Mouse (Mus musculus) CH12.LX (cell line): ENCODE data around the gene Smg9. TPM values are rescaled to one million over a fixed set of nuclear protein-coding genes. Genes with fewer than 3 reads are reported as not detected.

ENCODE experiments used
- DNase-seq: peaks from one replicate; pipeline ENCODE4 v3.0.0-alpha.2; 2013; ENCODE audit errors: extremely low read depth
- H3K27ac ChIP-seq: 2 replicates; pipeline ENCODE4 v1.5.1; 2012; ENCODE audit warnings: low read depth, mild to moderate bottlenecking, control low read depth, moderate library complexity; ENCODE audit not compliant: insufficient read depth
- H3K27me3 ChIP-seq: replicated peaks from 2 replicates; pipeline ENCODE3; 2012; ENCODE audit warnings: inconsistent platforms
- H3K36me3 ChIP-seq, 2 experiments: replicated peaks in 1 of 2; 2 replicates each; pipeline versions ENCODE3 to v1.6.1; 2012; ENCODE audit warnings: inconsistent platforms in 1 of 2, low read length in 1 of 2, mild to moderate bottlenecking in 1 of 2, mixed read lengths in 1 of 2, moderate library complexity in 1 of 2; ENCODE audit not compliant: control insufficient read depth in 1 of 2, insufficient read depth in 1 of 2
- H3K4me1 ChIP-seq, 2 experiments: 2 replicates each; pipeline ENCODE4 v1.6.1; 2012; ENCODE audit warnings: inconsistent platforms in 1 of 2, moderate library complexity in 1 of 2; ENCODE audit not compliant: insufficient read depth in 2 of 2, control insufficient read depth in 1 of 2
- H3K4me2 ChIP-seq: 2 replicates; pipeline ENCODE4 v1.6.1; 2012; ENCODE audit warnings: low read depth, mild to moderate bottlenecking, control low read depth; ENCODE audit not compliant: poor library complexity, insufficient read depth, severe bottlenecking
- H3K4me3 ChIP-seq, 3 experiments: fragments of 150-350 bp in 1 of 3; sonication (generic) in 1 of 3; replicated peaks in 1 of 3; 2 replicates each; pipeline versions ENCODE3 to v1.5.1; 2011 to 2012; ENCODE audit warnings: low read depth in 2 of 3, low read length in 2 of 3, mild to moderate bottlenecking in 2 of 3, moderate library complexity in 2 of 3, control low read depth in 1 of 3, improper control_type of control experiment in 1 of 3, inconsistent platforms in 1 of 3, mixed read lengths in 1 of 3; ENCODE audit not compliant: poor library complexity in 1 of 3
- H3K79me2 ChIP-seq: replicated peaks from 2 replicates; pipeline ENCODE4 v1.6.1; 2012; ENCODE audit warnings: mild to moderate bottlenecking, moderate library complexity; ENCODE audit not compliant: control insufficient read depth, poor library complexity, insufficient read depth, severe bottlenecking; ENCODE audit errors: extremely low read depth
- H3K9ac ChIP-seq: 2 replicates; pipeline ENCODE4 v1.6.1; 2012; ENCODE audit warnings: low read depth, mild to moderate bottlenecking, control low read depth, moderate library complexity; ENCODE audit not compliant: insufficient read depth
- H3K9me3 ChIP-seq: replicated peaks from 2 replicates; pipeline ENCODE3; 2012; ENCODE audit warnings: low read length, inconsistent platforms, mixed read lengths
- BHLHE40 ChIP-seq: IDR thresholded peaks from 2 replicates; pipeline ENCODE4 v1.6.1; 2011; ENCODE audit warnings: mild to moderate bottlenecking, low read depth, low read length, improper control_type of control experiment
- CHD1 ChIP-seq: IDR thresholded peaks from 2 replicates; pipeline ENCODE4 v1.6.1; 2012; ENCODE audit warnings: low read depth, low read length, improper control_type of control experiment, inconsistent platforms
- CHD2 ChIP-seq: IDR thresholded peaks from 2 replicates; pipeline ENCODE4 v1.6.1; 2011; ENCODE audit warnings: low read length, improper control_type of control experiment
- E2F4 ChIP-seq: IDR thresholded peaks from 2 replicates; pipeline ENCODE4 v1.6.1; 2011; ENCODE audit warnings: low read depth, low read length, improper control_type of control experiment; ENCODE audit not compliant: insufficient replicate concordance
- ELF1 ChIP-seq: IDR thresholded peaks from 2 replicates; pipeline ENCODE4 v1.6.1; 2014; ENCODE audit warnings: low read depth, mild to moderate bottlenecking, inconsistent platforms, low read length, improper control_type of control experiment
- GABPA ChIP-seq: IDR thresholded peaks from 2 replicates; pipeline ENCODE4 v1.6.1; 2012; ENCODE audit warnings: low read depth, low read length, improper control_type of control experiment, inconsistent platforms; ENCODE audit not compliant: insufficient replicate concordance
- HCFC1 ChIP-seq: IDR thresholded peaks from 2 replicates; pipeline ENCODE4 v1.6.1; 2012; ENCODE audit warnings: low read depth, mild to moderate bottlenecking, inconsistent platforms, low read length, improper control_type of control experiment
- JUN ChIP-seq: IDR thresholded peaks from 2 replicates; pipeline ENCODE4 v1.6.1; 2011; ENCODE audit warnings: low read depth, mild to moderate bottlenecking, low read length, improper control_type of control experiment, moderate library complexity; ENCODE audit not compliant: insufficient read depth
- KAT2A ChIP-seq: IDR thresholded peaks from 2 replicates; pipeline ENCODE4 v1.6.1; 2012; ENCODE audit warnings: low read length, improper control_type of control experiment, inconsistent platforms; ENCODE audit not compliant: insufficient replicate concordance
- MAFK ChIP-seq: IDR thresholded peaks from 2 replicates; pipeline ENCODE4 v1.6.1; 2011; ENCODE audit warnings: low read length, improper control_type of control experiment; ENCODE audit not compliant: insufficient replicate concordance
- MAX ChIP-seq: IDR thresholded peaks from 2 replicates; pipeline ENCODE4 v1.6.1; 2011; ENCODE audit warnings: low read length, improper control_type of control experiment
- MAZ ChIP-seq: IDR thresholded peaks from 2 replicates; pipeline ENCODE4 v1.6.1; 2012; ENCODE audit warnings: low read depth, mild to moderate bottlenecking, inconsistent platforms, low read length, improper control_type of control experiment, moderate library complexity
- MEF2A ChIP-seq: IDR thresholded peaks from 2 replicates; pipeline ENCODE4 v1.6.1; 2014; ENCODE audit warnings: low read depth, mild to moderate bottlenecking, inconsistent platforms, low read length, improper control_type of control experiment, borderline replicate concordance
- PAX5 ChIP-seq: IDR thresholded peaks from 2 replicates; pipeline ENCODE4 v1.6.1; 2012; ENCODE audit warnings: low read length, inconsistent platforms, mixed read lengths
- POLR2A ChIP-seq: IDR thresholded peaks from 2 replicates; pipeline ENCODE4 v1.6.1; 2011; ENCODE audit warnings: low read depth, mild to moderate bottlenecking, improper control_type of control experiment, low read length
- RCOR1 ChIP-seq: conservative IDR thresholded peaks from 2 replicates; pipeline ENCODE4 v1.6.1; 2012; ENCODE audit warnings: low read depth, mild to moderate bottlenecking, inconsistent platforms, low read length, improper control_type of control experiment
- SIN3A ChIP-seq: IDR thresholded peaks from 2 replicates; pipeline ENCODE4 v1.6.1; 2012; ENCODE audit warnings: low read length, improper control_type of control experiment, inconsistent platforms
- SMC3 ChIP-seq: IDR thresholded peaks from 2 replicates; pipeline ENCODE4 v1.6.1; 2011; ENCODE audit warnings: low read depth, low read length, improper control_type of control experiment
- TBP ChIP-seq: conservative IDR thresholded peaks from 2 replicates; pipeline ENCODE4 v1.6.1; 2011; ENCODE audit warnings: low read depth, low read length, improper control_type of control experiment
- UBTF ChIP-seq: IDR thresholded peaks from 2 replicates; pipeline ENCODE4 v1.6.1; 2012; ENCODE audit warnings: low read depth, mild to moderate bottlenecking, inconsistent platforms, low read length, improper control_type of control experiment, moderate library complexity
- USF1 ChIP-seq: IDR thresholded peaks from 2 replicates; pipeline ENCODE4 v1.6.1; 2014; ENCODE audit warnings: low read depth, mild to moderate bottlenecking, inconsistent platforms, low read length, improper control_type of control experiment
- USF2 ChIP-seq: conservative IDR thresholded peaks from 2 replicates; pipeline ENCODE4 v1.6.1; 2011; ENCODE audit warnings: low read depth, low read length, improper control_type of control experiment
- ZC3H11A ChIP-seq: IDR thresholded peaks from 2 replicates; pipeline ENCODE4 v1.6.1; 2012; ENCODE audit warnings: low read depth, mild to moderate bottlenecking, inconsistent platforms, low read length, improper control_type of control experiment
- ZKSCAN1 ChIP-seq: IDR thresholded peaks from 2 replicates; pipeline ENCODE4 v1.6.1; 2012; ENCODE audit warnings: low read depth, inconsistent platforms, low read length, improper control_type of control experiment, borderline replicate concordance
- dilution Hi-C: fragments of 300-500 bp; cut with MboI; formaldehyde crosslinking; loops from 2 replicates; pipeline ENCODE4 v1.14.3; 2020; ENCODE audit warnings: low sequenced_read_pairs; ENCODE audit not compliant: extremely low pct_unique_long_range_greater_than_20kb, extremely low pct_ligation_motif_present
- in situ Hi-C: fragments of 300-500 bp; cut with MboI; formaldehyde crosslinking; loops from 3 replicates; pipeline ENCODE4 v1.14.3; 2019; ENCODE audit warnings: low sequenced_read_pairs, low pct_ligation_motif_present, low pct_unique_long_range_greater_than_20kb, mixed read lengths
- polyA plus RNA-seq: library from polyadenylated mRNA; unstranded; fragments of >175 nt; gene quantifications from 2 replicates; pipeline ENCODE4 v1.2.1, GENCODE M21; 2012; ENCODE audit warnings: low read depth; ENCODE audit not compliant: insufficient read length
- total RNA-seq, 2 experiments: library from RNA; depleted of rRNA; stranded (reverse); fragments of 300-350 nt in 1 of 2; fragments of >200 nt in 1 of 2; gene quantifications; 2 replicates each; pipeline ENCODE4 v1.2.3; 2012 to 2014

The Smg9 gene
- total and polyA plus RNA-seq, 3 experiments, result 19.9 to 26.8 (median 20.5) TPM

DNA sequence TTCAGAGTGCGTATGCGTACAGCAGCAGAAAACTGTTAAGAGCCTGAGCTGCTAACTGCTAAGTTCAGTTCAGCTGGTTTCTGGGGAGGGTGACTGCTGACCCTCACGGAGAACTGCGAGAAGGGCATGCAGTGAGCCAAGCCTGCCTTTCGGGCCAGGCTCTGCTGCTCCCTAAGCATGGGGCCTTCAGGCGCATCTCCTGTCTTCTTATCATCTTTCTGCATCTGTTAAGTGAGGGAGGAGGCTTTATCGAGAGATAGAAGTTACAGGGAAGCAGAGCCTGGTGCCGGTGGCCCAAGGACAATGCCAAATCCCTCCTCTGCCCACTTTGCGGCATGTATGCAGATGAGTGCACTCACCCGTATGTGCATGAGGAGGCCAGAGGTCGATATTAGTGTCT lies 2.6 kb upstream of the Smg9 start:
- H3K4me3 ChIP-seq, result no peak overlapping the region

DNA sequence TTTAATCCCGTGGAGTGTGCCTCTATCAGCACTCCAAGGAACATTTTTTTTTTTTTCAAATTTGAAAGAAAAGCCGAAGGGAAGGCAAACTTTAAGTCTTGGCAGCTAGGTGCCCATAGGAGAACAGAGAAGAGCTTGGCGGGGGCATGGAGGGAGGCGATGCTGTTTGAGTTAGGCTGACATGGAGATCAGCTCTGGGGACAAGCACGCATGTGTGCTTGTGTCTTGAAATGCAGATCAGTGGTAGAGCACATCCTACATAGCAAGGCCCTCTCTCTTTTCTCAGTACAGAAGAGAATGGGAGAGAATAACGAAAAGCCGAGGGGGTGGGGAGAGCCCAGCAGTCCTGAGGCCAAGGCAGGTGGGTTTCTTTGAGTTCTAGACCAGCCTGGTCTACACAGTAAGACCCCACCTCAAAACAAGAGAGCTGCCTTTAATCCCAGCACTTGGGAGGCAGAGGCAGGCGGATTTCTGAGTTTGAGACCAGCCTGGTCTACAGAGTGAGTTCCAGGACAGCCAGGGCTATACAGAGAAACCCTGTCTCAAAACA lies 980 bp upstream of the Smg9 start:
- dilution Hi-C loops (no loop called here), in situ Hi-C loops (loop anchor here (25.0 kb wide), 1 partner anchor 436 kb away; the partner anchor contains the start of genes Vmn1r180 and Vmn1r181)
- Histone ChIP-seq H3K4me3 (no peak overlapping the region), H3K4me1 (peaks cover 2 to 31% of the 10 kb centered on the region in 2 experiments; a peak in 3 of 4 replicates), H3K79me2 (0 out of 2 replicates have a peak, but pooled peaks cover 5% of the 10 kb centered on the region), H3K9me3 (peaks cover 6% of the 10 kb centered on the region), H3K27me3 (no peaks in the 10 kb centered on the region), H3K4me2 (no peak overlapping the region; the same call in 1 of the 2 replicates), H3K9ac (no peak overlapping the region), H3K27ac (no peak overlapping the region), H3K36me3 (peaks cover 3 to 27% of the 10 kb centered on the region in 2 experiments)
- DNase-seq, result no peak
- TF ChIP-seq MAFK, result no peak
- TF ChIP-seq CHD2, result no peak
- no peak for TF ChIP-seq PAX5
- no peak for TF ChIP-seq POLR2A
- no peak for TF ChIP-seq USF2
- TF ChIP-seq MAZ, result no peak
- TF ChIP-seq UBTF, result no peak

More for the DNA sequence above, 2.6 kb upstream of the Smg9 start:
- TF ChIP-seq ZC3H11A, result no peak
- no peak for TF ChIP-seq CHD1
- no peak for TF ChIP-seq ZKSCAN1
- no peak for TF ChIP-seq MAX
- TF ChIP-seq KAT2A, result no peak
- no peak for TF ChIP-seq SMC3
- TF ChIP-seq HCFC1, result no peak
- no peak for TF ChIP-seq MEF2A
- TF ChIP-seq USF1, result no peak
- no peak for TF ChIP-seq E2F4
- no peak for TF ChIP-seq BHLHE40
- TF ChIP-seq JUN, result no peak
- TF ChIP-seq GABPA, result no peak
- no peak for TF ChIP-seq SIN3A
- TF ChIP-seq USF2, result no peak
- no peak for TF ChIP-seq RCOR1
- no peak for TF ChIP-seq TBP
- no peak for TF ChIP-seq ELF1
- peaks cover 2 to 31% of the 10 kb centered on the region in 2 experiments; a peak in 3 of 4 replicates for H3K4me1 ChIP-seq
- H3K79me2 ChIP-seq, result 0 out of 2 replicates have a peak, but pooled peaks cover 5% of the 10 kb centered on the region
- no peak overlapping the region for H3K9ac ChIP-seq
- no peak for DNase-seq
- in situ Hi-C loops, result loop anchor here (25.0 kb wide), 1 partner anchor 435 kb away; the partner anchor contains the start of genes Vmn1r180 and Vmn1r181
- peaks cover 0 to 11% of the 10 kb centered on the region in 2 experiments for H3K36me3 ChIP-seq
- H3K27me3 ChIP-seq, result no peaks in the 10 kb centered on the region
- dilution Hi-C loops, result no loop called here
- no peaks in the 10 kb centered on the region for H3K9me3 ChIP-seq
- no peak overlapping the region for H3K4me2 ChIP-seq
- H3K27ac ChIP-seq, result no peak overlapping the region
